Mouse (Mus musculus) neural tube, embryonic 12.5 days (tissue): ENCODE data around the gene Olfr55. TPM values are rescaled to one million over a fixed set of nuclear protein-coding genes. Genes with fewer than 3 reads are reported as not detected.
"Not testable (repeated sequence)": the region's sequence is repeated elsewhere in the genome, so short reads cannot be mapped to it uniquely, and the experiment has no call there.

ENCODE experiments used
- ATAC-seq: fragments of 200-750 bp; cut with Nextera tagmentation; 2 replicates; pipeline ENCODE4 v1.8.0; 2017; ENCODE audit warnings: low read depth, mild to moderate bottlenecking, moderate TSS enrichment, moderate library complexity; ENCODE audit not compliant: low FRiP score
- H3K27ac ChIP-seq: fragments of 300-500 bp; sonication (generic); 2 replicates; pipeline ENCODE4 v1.5.1; 2016
- H3K27me3 ChIP-seq: fragments of 300-500 bp; sonication (generic); replicated peaks from 2 replicates; pipeline ENCODE4 v1.6.1; 2016; ENCODE audit warnings: mild to moderate bottlenecking
- H3K36me3 ChIP-seq: fragments of 300-500 bp; sonication (generic); 2 replicates; pipeline ENCODE4 v1.6.1; 2016; ENCODE audit warnings: mild to moderate bottlenecking
- H3K4me1 ChIP-seq: fragments of 300-500 bp; sonication (generic); 2 replicates; pipeline ENCODE4 v1.6.1; 2016
- H3K4me2 ChIP-seq: fragments of 300-500 bp; sonication (generic); replicated peaks from 2 replicates; pipeline ENCODE4 v1.6.1; 2016; ENCODE audit warnings: mild to moderate bottlenecking
- H3K4me3 ChIP-seq: fragments of 300-500 bp; sonication (generic); 2 replicates; pipeline ENCODE4 v1.5.1; 2016
- H3K9ac ChIP-seq: fragments of 300-500 bp; sonication (generic); 2 replicates; pipeline ENCODE4 v1.6.1; 2016; ENCODE audit warnings: mild to moderate bottlenecking
- H3K9me3 ChIP-seq: fragments of 300-500 bp; sonication (generic); 2 replicates; pipeline ENCODE4 v1.6.1; 2016; ENCODE audit warnings: mild to moderate bottlenecking
- WGBS: fragments of 180-500 bp; shearing (Covaris S2); methylation state at CpG from one replicate; pipeline ENCODE4 v1.1.7; 2016; 5-methylcytosine and 5-hydroxymethylcytosine counted together
- polyA plus RNA-seq: library from polyadenylated mRNA; unstranded; fragments of >200 nt; fragmentation: Nextera tagmentation; extraction: Ambion mirVana; gene quantifications from 2 replicates; pipeline ENCODE4 v1.2.1, GENCODE M21; 2016

Olfr55 gene
- not detected in 2 replicates for polyA plus RNA-seq

GRCm38 (mm10) chr17:33168147-33168546 lies at the start of gene Olfr55:
Gene Olfr55 (plus strand): TSS chr17:33168447.
- H3K9me3 ChIP-seq, H3K4me2 ChIP-seq, H3K4me3 ChIP-seq, H3K9ac ChIP-seq, H3K4me1 ChIP-seq, H3K36me3 ChIP-seq, H3K27me3 ChIP-seq, H3K27ac ChIP-seq, ATAC-seq: not testable (repeated sequence)
- 75% methylated on average over 1 of the region's 1 CpGs for WGBS

GRCm38 (mm10) chr17:33124546-33124945 lies 43.7 kb upstream of the Olfr55 start:
- Histone ChIP-seq H3K9me3 (no peaks in the 10 kb centered on the region), H3K4me2 (no peak overlapping the region), H3K4me3 (no peak overlapping the region), H3K4me1 (no peaks in the 10 kb centered on the region), H3K36me3 (no peaks in the 10 kb centered on the region), H3K27ac (no peak overlapping the region), H3K9ac (no peak overlapping the region), H3K27me3 (no peaks in the 10 kb centered on the region)
- no peak for ATAC-seq

DNA sequence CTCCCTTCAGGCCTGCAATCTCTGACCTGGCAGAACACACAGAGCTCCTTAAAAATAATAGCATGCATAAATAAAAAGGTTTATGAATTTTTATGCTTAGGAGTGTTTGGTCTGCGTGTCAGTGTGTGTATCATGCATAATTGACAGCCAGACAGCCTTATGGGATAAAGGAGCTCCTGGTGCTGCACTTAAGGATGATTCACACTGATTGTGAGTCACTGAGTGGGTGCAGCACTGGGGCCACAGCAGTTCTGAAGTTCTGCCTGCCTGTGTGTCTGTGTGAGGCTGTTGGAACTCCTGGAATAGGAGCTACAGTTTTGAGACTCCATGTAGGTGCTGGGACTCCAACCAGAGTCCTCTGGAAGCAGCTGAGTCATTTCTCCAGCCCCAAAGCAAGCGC lies 42.0 kb upstream of the Olfr55 start:
- Histone ChIP-seq H3K4me3 (no peak overlapping the region), H3K9me3 (no peaks in the 10 kb centered on the region), H3K27ac (no peak overlapping the region), H3K4me1 (no peaks in the 10 kb centered on the region), H3K9ac (no peak overlapping the region), H3K36me3 (no peaks in the 10 kb centered on the region), H3K4me2 (no peak overlapping the region), H3K27me3 (no peaks in the 10 kb centered on the region)
- no peak for ATAC-seq
- WGBS: 46% methylated on average over 2 of the region's 2 CpGs

- ATAC-seq: no peak
- H3K4me2 ChIP-seq: no peak within 1 kb of the TSS
- peaks cover 9% of the 10 kb centered on the region for H3K9me3 ChIP-seq
- H3K4me1 ChIP-seq: no peaks in the 10 kb centered on the region
- no peaks in the 10 kb centered on the region for H3K27me3 ChIP-seq
- H3K4me3 ChIP-seq: no peak within 1 kb of the TSS
- no peaks in the 10 kb centered on the region for H3K36me3 ChIP-seq
- WGBS: 75% methylated on average over 18 of the region's 18 CpGs
- no peak within 1 kb of the TSS for H3K27ac ChIP-seq
- no peak within 1 kb of the TSS for H3K9ac ChIP-seq
These were observed 28.9 kb upstream of the Olfr55 start, which contains the start of gene Morc2b for GRCm38 (mm10) chr17:33139261-33139820. Gene Morc2b (minus strand): TSS chr17:33139683.

DNA sequence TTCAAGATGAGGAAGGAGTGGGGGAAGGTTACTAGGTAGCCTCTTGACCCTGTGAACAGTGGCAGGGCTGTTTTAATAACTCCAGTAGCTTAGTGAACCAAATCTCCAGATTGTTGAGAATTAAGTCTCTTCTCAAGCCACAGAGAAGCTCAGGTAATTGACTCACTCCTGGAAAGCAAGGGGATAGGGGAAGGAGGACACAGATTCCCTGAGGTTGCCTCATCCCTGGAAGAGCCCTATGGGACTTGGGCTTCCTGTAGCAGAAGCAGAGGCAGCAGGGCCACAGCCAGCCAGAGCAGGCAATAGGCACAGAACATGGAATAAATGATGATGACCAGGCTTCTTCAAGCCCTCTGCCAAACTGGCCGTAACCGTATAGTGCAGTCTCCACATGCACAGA lies 22.8 kb downstream of the Olfr55 start, which contains the start of gene Olfr239:
Gene Olfr239, plus strand, starts transcription at position 301 of the 400 bp plus-strand sequence.
- H3K9ac ChIP-seq, H3K4me1 ChIP-seq, ATAC-seq, H3K4me3 ChIP-seq, H3K27ac ChIP-seq, H3K36me3 ChIP-seq, H3K9me3 ChIP-seq, H3K27me3 ChIP-seq, H3K4me2 ChIP-seq: not testable (repeated sequence)
- no CpG with 5 or more reads among the region's 2 CpGs for WGBS

DNA sequence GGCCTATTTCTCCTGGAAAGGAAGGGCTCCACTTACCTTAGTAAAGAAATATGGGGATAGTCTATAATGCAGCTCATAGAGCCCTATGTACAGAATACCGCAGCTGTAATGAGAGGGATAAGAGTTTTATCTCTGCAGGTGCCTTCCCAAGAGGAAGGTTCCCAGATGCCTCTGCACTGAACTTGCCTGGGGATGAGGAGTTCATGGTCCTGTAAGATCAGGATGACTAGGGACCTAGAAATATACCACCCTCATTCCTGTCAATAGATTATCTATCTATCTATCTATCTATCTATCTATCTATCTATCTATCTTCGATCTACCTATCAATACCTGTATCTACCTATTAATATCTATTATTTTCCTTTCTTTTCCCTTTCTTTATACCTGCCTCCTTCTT lies 53.3 kb downstream of the Olfr55 start, which contains the start of gene Olfr1564:
Gene Olfr1564, minus strand, starts transcription at position 101 of the 400 bp plus-strand sequence.
- H3K9ac ChIP-seq: no peak within 1 kb of the TSS
- 83% methylated on average over 2 of the region's 2 CpGs for WGBS
- H3K4me3 ChIP-seq: no peak within 1 kb of the TSS
- no peaks in the 10 kb centered on the region for H3K36me3 ChIP-seq
- peaks cover 14% of the 10 kb centered on the region for H3K9me3 ChIP-seq
- no peak within 1 kb of the TSS for H3K4me2 ChIP-seq
- no peak for ATAC-seq
- no peaks in the 10 kb centered on the region for H3K4me1 ChIP-seq
- no peaks in the 10 kb centered on the region for H3K27me3 ChIP-seq
- no peak within 1 kb of the TSS for H3K27ac ChIP-seq

Other genes starting within 250 kb of the Olfr55 start
- 4.7 and 5.6 TPM in 2 replicates for gene Cyp4f13, start 221.0 kb upstream of the Olfr55 start, polyA plus RNA-seq
- gene Zfp472, start 202.6 kb upstream of the Olfr55 start, polyA plus RNA-seq: 8.7 and 10.3 TPM in 2 replicates
- 16.9 and 19.4 TPM in 2 replicates for gene Zfp952, start 175.3 kb upstream of the Olfr55 start, polyA plus RNA-seq
- gene Zfp763, start 135.0 kb upstream of the Olfr55 start, polyA plus RNA-seq: 21.6 and 22.8 TPM in 2 replicates
- not detected in 2 replicates for gene 4921501E09Rik, start 100.4 kb upstream of the Olfr55 start, polyA plus RNA-seq
- gene Zfp563, start 79.1 kb upstream of the Olfr55 start, polyA plus RNA-seq: 13.5 and 16.5 TPM in 2 replicates
- gene Morc2b, start 28.8 kb upstream of the Olfr55 start, polyA plus RNA-seq: 0.19 TPM in 1 of 2 replicates, not detected in the other
- not detected in 2 replicates for gene Olfr239, start 22.9 kb downstream of the Olfr55 start, polyA plus RNA-seq
- gene Olfr1564, start 53.2 kb downstream of the Olfr55 start, polyA plus RNA-seq: not detected in 2 replicates
- 17.7 and 21.3 TPM in 2 replicates for gene Zfp955a, start 86.7 kb downstream of the Olfr55 start, polyA plus RNA-seq
- 0.03 and 0.05 TPM in 2 replicates for gene Olfr63, start 96.2 kb downstream of the Olfr55 start, polyA plus RNA-seq
- 12.7 and 14.7 TPM in 2 replicates for gene Zfp955b, start 121.1 kb downstream of the Olfr55 start, polyA plus RNA-seq
- 12.4 and 12.8 TPM in 2 replicates for gene Zfp81, start 190.4 kb downstream of the Olfr55 start, polyA plus RNA-seq
- gene Zfp101, start 226.2 kb downstream of the Olfr55 start, polyA plus RNA-seq: 18.8 and 19.6 TPM in 2 replicates